Mouse (Mus musculus) naive thymus-derived CD4-positive, alpha-beta T cell, adult 2 months (primary cell): ENCODE results near the gene Pard3.
A peak's percentile ranks its signal among the peaks of the same experiment; 100 is the strongest.

Experiments used
- DNase-seq: peaks from one replicate; pipeline ENCODE4 v3.0.0-alpha.2; 2011; ENCODE audit warnings: low read depth

The Pard3 gene

GRCm38 (mm10) chr8:127501756-127502155, 438.1 kb downstream of the Pard3 start:
- DNase-seq, result peak; percentile 58

- no peak for DNase-seq
Observed at GRCm38 (mm10) chr8:127505286-127505685, 441.6 kb downstream of the Pard3 start.

- DNase-seq, result no peak
Observed at GRCm38 (mm10) chr8:127506336-127506735, 442.6 kb downstream of the Pard3 start.

- DNase-seq, result no peak
Observed at GRCm38 (mm10) chr8:127511341-127511740, 447.6 kb downstream of the Pard3 start.

- DNase-seq, result no peak
Observed at GRCm38 (mm10) chr8:127512001-127512573, 448.4 kb downstream of the Pard3 start.

GRCm38 (mm10) chr8:127512580-127512979, 448.9 kb downstream of the Pard3 start:
- no peak for DNase-seq

GRCm38 (mm10) chr8:127514810-127515735, 451.4 kb downstream of the Pard3 start:
- DNase-seq, result no peak

GRCm38 (mm10) chr8:127516043-127516442, 452.4 kb downstream of the Pard3 start:
- DNase-seq, result peak; percentile 75

- no peak for DNase-seq
Observed at GRCm38 (mm10) chr8:127525673-127526072, 462.0 kb downstream of the Pard3 start.

GRCm38 (mm10) chr8:127528315-127528714, 464.6 kb downstream of the Pard3 start:
- no peak for DNase-seq

GRCm38 (mm10) chr8:127529746-127530145, 466.1 kb downstream of the Pard3 start:
- DNase-seq, result no peak

- DNase-seq, result no peak
Observed at GRCm38 (mm10) chr8:127531866-127532265, 468.2 kb downstream of the Pard3 start.

- DNase-seq, result no peak
Observed at GRCm38 (mm10) chr8:127534789-127535188, 471.1 kb downstream of the Pard3 start.

GRCm38 (mm10) chr8:127535192-127535845, 471.6 kb downstream of the Pard3 start:
- DNase-seq, result no peak

- DNase-seq, result no peak
Observed at GRCm38 (mm10) chr8:127535846-127536220, 472.1 kb downstream of the Pard3 start.

GRCm38 (mm10) chr8:127539803-127540202, 476.1 kb downstream of the Pard3 start:
- no peak for DNase-seq

GRCm38 (mm10) chr8:127540273-127540672, 476.6 kb downstream of the Pard3 start:
- DNase-seq, result no peak

GRCm38 (mm10) chr8:127542162-127542561, 478.5 kb downstream of the Pard3 start:
- DNase-seq, result no peak

GRCm38 (mm10) chr8:127543676-127544075, 480.0 kb downstream of the Pard3 start:
- DNase-seq, result no peak

- DNase-seq, result no peak
Observed at GRCm38 (mm10) chr8:127546161-127546560, 482.5 kb downstream of the Pard3 start.

- DNase-seq, result no peak
Observed at GRCm38 (mm10) chr8:127550928-127551327, 487.2 kb downstream of the Pard3 start.

GRCm38 (mm10) chr8:127552161-127552595, 488.5 kb downstream of the Pard3 start:
- no peak for DNase-seq

- no peak for DNase-seq
Observed at GRCm38 (mm10) chr8:127552836-127553235, 489.1 kb downstream of the Pard3 start.
